Mouse (Mus musculus): Measurements from ENCODE around the gene Tada2a. TPM values are rescaled to one million over a fixed set of nuclear protein-coding genes. Genes with fewer than 3 reads are reported as not detected.

Tada2a gene
- polyA plus RNA-seq, 1 experiment from 2014 or later = 31.5 TPM

DNA sequence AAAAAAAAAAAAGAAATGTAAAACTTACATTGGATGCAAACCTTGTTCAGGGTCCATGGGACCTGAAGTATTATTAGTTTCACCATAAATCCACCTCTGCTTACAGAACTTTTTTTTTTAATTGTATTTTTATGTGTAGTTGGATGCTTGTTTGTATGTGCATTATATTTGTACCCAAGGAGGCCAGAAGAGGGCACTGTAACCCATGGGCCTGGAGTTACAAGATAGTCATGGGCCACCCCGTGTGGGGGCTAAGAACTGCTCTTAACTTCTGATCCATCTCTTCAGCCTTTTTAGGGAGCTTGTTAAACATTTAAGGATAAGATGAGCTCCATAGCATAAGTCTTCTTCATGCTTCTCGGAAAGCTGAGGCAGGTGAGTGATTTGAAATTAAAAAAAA, 21.5 kb upstream of the Tada2a start:
- Histone ChIP-seq H3K27ac (ENCODE audit: low read length) (no peak overlapping the region), H3K9ac (ENCODE audit: low read depth, low read length) (no peak overlapping the region), H3K9me3 (replicated peaks; ENCODE audit: control insufficient read depth, low read length, poor library complexity, severe bottlenecking) (no peaks in the 10 kb centered on the region), H3K4me1 (ENCODE audit: control insufficient read depth, insufficient read depth, low read length) (no peaks in the 10 kb centered on the region), H3K4me3 (ENCODE audit: low read depth, low read length) (no peak overlapping the region), H3K27me3 (ENCODE audit: control insufficient read depth, insufficient read depth, low read depth, low read length) (no peaks in the 10 kb centered on the region), H3K4me2 (ENCODE audit: low read length) (no peak overlapping the region), H3K36me3 (ENCODE audit: control insufficient read depth, insufficient read depth, low read length) (no peaks in the 10 kb centered on the region)
- ATAC-seq = no peak
- 73% methylated on average over 2 of the region's 2 CpGs for WGBS

DNA sequence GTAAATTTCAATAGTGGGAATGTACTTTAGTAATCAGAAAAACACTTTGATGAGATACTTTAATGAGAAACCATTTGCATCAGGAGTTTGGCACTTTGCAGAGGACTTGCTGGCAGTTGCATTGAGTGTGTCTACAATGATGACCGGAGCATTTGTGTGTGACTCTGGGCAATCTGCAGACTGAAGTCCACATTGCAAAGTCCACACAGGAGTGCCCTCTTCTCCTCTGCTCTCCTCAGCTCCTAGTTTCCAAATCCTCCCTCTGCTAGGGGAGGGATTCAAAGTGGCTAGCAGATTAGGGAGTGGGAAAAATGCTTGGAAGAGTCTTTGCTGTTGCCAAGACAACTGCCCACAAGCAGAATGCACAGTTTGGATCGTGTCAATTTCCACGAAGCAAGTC, 16.7 kb upstream of the Tada2a start:
- Histone ChIP-seq H3K9ac (ENCODE audit: low read depth, low read length) (no peak overlapping the region), H3K36me3 (ENCODE audit: control insufficient read depth, insufficient read depth, low read length) (no peaks in the 10 kb centered on the region), H3K4me3 (ENCODE audit: low read depth, low read length) (no peak overlapping the region), H3K27ac (ENCODE audit: low read length) (no peak overlapping the region), H3K9me3 (replicated peaks; ENCODE audit: control insufficient read depth, low read length, poor library complexity, severe bottlenecking) (no peaks in the 10 kb centered on the region), H3K27me3 (ENCODE audit: control insufficient read depth, insufficient read depth, low read depth, low read length) (no peaks in the 10 kb centered on the region), H3K4me2 (ENCODE audit: low read length) (no peak overlapping the region), H3K4me1 (ENCODE audit: control insufficient read depth, insufficient read depth, low read length) (no peaks in the 10 kb centered on the region)
- no peak for ATAC-seq
- WGBS = 34% methylated on average over 3 of the region's 3 CpGs

DNA sequence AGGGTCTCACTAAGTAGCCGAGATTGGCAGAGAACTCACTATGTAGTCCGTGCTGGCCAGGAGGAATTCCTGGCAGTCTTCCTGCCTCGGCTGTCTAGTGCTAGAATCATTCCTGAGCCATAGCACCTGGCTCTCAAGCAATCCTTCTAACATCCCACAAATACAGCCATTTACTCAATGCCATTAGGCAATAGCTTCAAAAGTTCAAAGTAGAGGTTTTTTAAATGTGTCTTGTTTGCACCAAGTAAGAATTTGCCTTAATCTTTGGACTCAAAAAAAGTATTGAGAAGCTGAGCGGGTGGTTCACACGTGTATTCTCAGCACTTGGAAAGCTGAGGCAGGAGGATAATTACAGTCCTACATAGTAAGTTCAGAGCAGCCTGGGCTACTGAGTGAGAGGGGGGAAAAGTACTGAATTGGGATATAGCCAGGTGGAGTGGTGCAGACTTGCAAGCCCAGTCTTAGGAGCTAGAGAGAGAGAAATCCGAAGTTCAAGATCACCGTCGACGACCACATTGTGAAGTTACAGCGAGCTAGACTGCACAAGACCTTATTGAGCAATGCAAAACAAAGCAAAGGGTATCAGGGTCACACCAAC, 15.9 kb upstream of the Tada2a start:
- Histone ChIP-seq H3K9ac (ENCODE audit: low read depth, low read length) (no peak overlapping the region), H3K9me3 (replicated peaks; ENCODE audit: control insufficient read depth, low read length, poor library complexity, severe bottlenecking) (no peaks in the 10 kb centered on the region), H3K4me2 (ENCODE audit: low read length) (no peak overlapping the region), H3K27ac (ENCODE audit: low read length) (no peak overlapping the region), H3K4me1 (ENCODE audit: control insufficient read depth, insufficient read depth, low read length) (no peaks in the 10 kb centered on the region), H3K4me3 (ENCODE audit: low read depth, low read length) (no peak overlapping the region), H3K36me3 (ENCODE audit: control insufficient read depth, insufficient read depth, low read length) (no peaks in the 10 kb centered on the region), H3K27me3 (ENCODE audit: control insufficient read depth, insufficient read depth, low read depth, low read length) (no peaks in the 10 kb centered on the region)
- 70% methylated on average over 10 of the region's 10 CpGs for WGBS
- ATAC-seq = no peak

DNA sequence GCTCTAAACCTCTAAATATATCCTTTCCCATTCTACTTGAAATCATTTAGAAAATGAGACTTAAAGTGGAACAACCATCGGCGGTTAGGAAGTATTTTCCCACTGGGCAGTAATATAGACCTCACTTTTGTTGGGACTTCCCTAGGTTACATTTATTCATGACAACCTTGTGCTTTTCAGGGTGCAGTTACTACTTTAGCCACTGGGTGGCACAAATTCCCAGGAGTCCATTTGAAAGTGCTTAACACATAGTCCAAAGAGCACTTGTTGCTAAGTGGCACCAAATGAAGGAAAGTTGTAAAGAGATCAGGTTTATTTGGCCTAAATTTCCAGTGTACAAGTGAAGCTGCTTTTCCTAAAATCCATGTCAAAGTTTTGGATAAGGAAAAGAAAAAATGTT, 12.4 kb upstream of the Tada2a start:
- H3K4me2 ChIP-seq (ENCODE audit: low read length) = no peak overlapping the region
- H3K4me1 ChIP-seq (ENCODE audit: control insufficient read depth, insufficient read depth, low read length) = no peaks in the 10 kb centered on the region
- H3K9ac ChIP-seq (ENCODE audit: low read depth, low read length) = no peak overlapping the region
- no peaks in the 10 kb centered on the region for H3K27me3 ChIP-seq (ENCODE audit: control insufficient read depth, insufficient read depth, low read depth, low read length)
- H3K4me3 ChIP-seq (ENCODE audit: low read depth, low read length) = no peak overlapping the region
- H3K36me3 ChIP-seq (ENCODE audit: control insufficient read depth, insufficient read depth, low read length) = no peaks in the 10 kb centered on the region
- no peaks in the 10 kb centered on the region for H3K9me3 ChIP-seq (replicated peaks; ENCODE audit: control insufficient read depth, low read length, poor library complexity, severe bottlenecking)
- WGBS = 46% methylated on average over 2 of the region's 2 CpGs
- ATAC-seq = no peak
- H3K27ac ChIP-seq (ENCODE audit: low read length) = no peak overlapping the region

DNA sequence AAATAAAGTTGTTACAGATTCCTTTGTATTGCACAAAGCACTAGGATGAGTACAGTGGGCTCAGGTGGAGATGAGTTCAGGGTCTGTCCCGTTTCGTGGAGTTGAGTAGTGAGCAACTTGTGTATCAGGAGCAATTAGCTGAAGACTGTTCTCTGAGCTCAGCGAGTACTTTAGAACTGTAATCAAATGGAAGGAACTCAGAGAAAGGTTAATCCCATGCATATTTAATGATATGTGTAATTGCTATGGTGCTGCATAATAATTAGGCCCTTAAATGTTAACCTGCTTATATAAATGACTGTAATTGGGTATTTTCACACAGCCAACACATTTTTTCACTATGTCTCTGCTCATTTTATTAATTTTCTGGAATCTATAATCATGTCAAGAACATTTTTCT, 7.1 kb upstream of the Tada2a start:
- Histone ChIP-seq H3K27ac (ENCODE audit: low read length) (no peak overlapping the region), H3K27me3 (ENCODE audit: control insufficient read depth, insufficient read depth, low read depth, low read length) (no peaks in the 10 kb centered on the region), H3K9ac (ENCODE audit: low read depth, low read length) (no peak overlapping the region), H3K4me1 (ENCODE audit: control insufficient read depth, insufficient read depth, low read length) (peaks cover 3% of the 10 kb centered on the region), H3K9me3 (replicated peaks; ENCODE audit: control insufficient read depth, low read length, poor library complexity, severe bottlenecking) (no peaks in the 10 kb centered on the region), H3K4me3 (ENCODE audit: low read depth, low read length) (no peak overlapping the region), H3K4me2 (ENCODE audit: low read length) (no peak overlapping the region), H3K36me3 (ENCODE audit: control insufficient read depth, insufficient read depth, low read length) (no peaks in the 10 kb centered on the region)
- no peak for ATAC-seq
- WGBS = 65% methylated on average over 3 of the region's 3 CpGs

DNA sequence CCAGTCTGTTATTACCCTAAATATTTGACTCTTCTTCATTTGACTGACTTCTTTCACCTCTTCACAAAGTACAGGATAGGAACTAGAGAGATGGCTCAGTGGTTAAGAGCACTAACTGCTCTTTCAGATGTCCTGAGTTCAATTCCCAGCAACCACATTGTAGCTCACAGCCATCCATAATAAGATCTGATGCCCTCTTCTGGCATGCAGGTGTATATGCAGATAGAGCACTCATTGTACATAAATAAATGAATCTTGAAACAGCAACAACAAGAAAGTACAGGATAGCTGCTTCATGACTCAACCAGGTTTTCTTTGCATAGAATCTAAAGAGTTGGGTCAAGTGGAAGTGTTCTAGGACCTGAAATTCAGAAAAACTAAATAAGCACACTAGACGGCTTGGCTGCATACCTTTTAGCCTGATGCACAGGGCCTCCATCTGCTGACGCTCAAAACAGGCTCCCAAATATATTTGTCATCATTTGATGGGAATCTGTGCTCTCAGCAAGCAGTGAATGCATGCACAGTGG, 5.0 kb upstream of the Tada2a start:
- H3K9me3 ChIP-seq (replicated peaks; ENCODE audit: control insufficient read depth, low read length, poor library complexity, severe bottlenecking) = no peaks in the 10 kb centered on the region
- no peak overlapping the region for H3K4me3 ChIP-seq (ENCODE audit: low read depth, low read length)
- H3K36me3 ChIP-seq (ENCODE audit: control insufficient read depth, insufficient read depth, low read length) = no peaks in the 10 kb centered on the region
- no peak overlapping the region for H3K27ac ChIP-seq (ENCODE audit: low read length)
- H3K27me3 ChIP-seq (ENCODE audit: control insufficient read depth, insufficient read depth, low read depth, low read length) = no peaks in the 10 kb centered on the region
- WGBS = 94% methylated on average over 2 of the region's 2 CpGs
- no peak overlapping the region for H3K9ac ChIP-seq (ENCODE audit: low read depth, low read length)
- ATAC-seq = no peak
- H3K4me1 ChIP-seq (ENCODE audit: control insufficient read depth, insufficient read depth, low read length) = peaks cover 14% of the 10 kb centered on the region
- no peak overlapping the region for H3K4me2 ChIP-seq (ENCODE audit: low read length)

DNA sequence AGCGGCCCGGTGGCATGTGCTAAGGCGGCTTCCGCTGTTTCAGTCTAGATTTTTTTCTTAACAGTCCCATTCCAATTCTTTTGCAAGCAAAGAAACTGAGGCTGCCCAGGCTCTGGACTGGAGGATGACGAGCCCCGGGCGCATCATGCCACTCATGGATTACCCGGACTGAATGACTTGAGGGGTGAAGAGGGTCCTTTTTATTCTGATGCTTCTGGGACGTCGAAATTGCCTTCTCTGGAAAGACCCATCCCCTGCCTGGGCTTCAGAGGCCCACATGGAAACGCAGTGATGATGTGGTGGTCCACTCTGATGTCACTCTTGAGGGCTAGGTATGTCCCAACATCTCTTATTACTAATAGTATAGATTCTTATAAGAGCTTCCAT, 392 bp upstream of the Tada2a start:
- Histone ChIP-seq H3K4me2 (ENCODE audit: low read length) (peak overlapping the region; percentile 80), H3K27me3 (ENCODE audit: control insufficient read depth, insufficient read depth, low read depth, low read length) (no peaks in the 10 kb centered on the region), H3K9ac (ENCODE audit: low read depth, low read length) (peak overlapping the region; percentile 85), H3K4me1 (ENCODE audit: control insufficient read depth, insufficient read depth, low read length) (peaks cover 17% of the 10 kb centered on the region), H3K36me3 (ENCODE audit: control insufficient read depth, insufficient read depth, low read length) (peaks cover 12% of the 10 kb centered on the region; the same call in 1 of the 2 replicates), H3K4me3 (ENCODE audit: low read depth, low read length) (peak overlapping the region; percentile 80), H3K27ac (ENCODE audit: low read length) (peak overlapping the region; percentile 87), H3K9me3 (replicated peaks; ENCODE audit: control insufficient read depth, low read length, poor library complexity, severe bottlenecking) (no peaks in the 10 kb centered on the region)
- 2% methylated on average over 11 of the region's 11 CpGs for WGBS
- peak; percentile 67 for ATAC-seq

DNA sequence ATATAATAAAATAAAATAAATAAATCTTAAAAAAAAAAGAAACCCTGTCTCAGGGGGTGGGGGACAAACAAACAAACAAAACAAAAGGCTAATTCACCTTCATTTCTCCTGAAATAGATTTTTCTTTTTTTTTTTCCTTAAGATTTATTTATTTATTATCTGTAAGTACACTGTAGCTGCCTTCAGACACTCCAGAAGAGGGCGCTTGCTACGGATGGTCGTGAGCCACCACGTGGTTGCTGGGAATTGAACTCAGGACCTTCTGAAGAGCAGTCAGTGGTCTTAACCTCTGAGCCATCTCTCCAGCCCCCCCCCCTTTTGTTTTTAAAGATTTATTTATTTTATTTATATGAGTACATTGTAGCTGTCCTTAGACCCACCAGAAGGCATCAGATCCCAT, 1.4 kb downstream of the Tada2a start:
- no peak overlapping the region for H3K27ac ChIP-seq (ENCODE audit: low read length)
- no peaks in the 10 kb centered on the region for H3K27me3 ChIP-seq (ENCODE audit: control insufficient read depth, insufficient read depth, low read depth, low read length)
- H3K36me3 ChIP-seq (ENCODE audit: control insufficient read depth, insufficient read depth, low read length) = peaks cover 12% of the 10 kb centered on the region; the same call in 1 of the 2 replicates
- H3K9me3 ChIP-seq (replicated peaks; ENCODE audit: control insufficient read depth, low read length, poor library complexity, severe bottlenecking) = no peaks in the 10 kb centered on the region
- H3K4me2 ChIP-seq (ENCODE audit: low read length) = no peak overlapping the region
- H3K4me3 ChIP-seq (ENCODE audit: low read depth, low read length) = no peak overlapping the region
- ATAC-seq = no peak
- H3K9ac ChIP-seq (ENCODE audit: low read depth, low read length) = no peak overlapping the region
- 84% methylated on average over 4 of the region's 4 CpGs for WGBS
- H3K4me1 ChIP-seq (ENCODE audit: control insufficient read depth, insufficient read depth, low read length) = peaks cover 17% of the 10 kb centered on the region

DNA sequence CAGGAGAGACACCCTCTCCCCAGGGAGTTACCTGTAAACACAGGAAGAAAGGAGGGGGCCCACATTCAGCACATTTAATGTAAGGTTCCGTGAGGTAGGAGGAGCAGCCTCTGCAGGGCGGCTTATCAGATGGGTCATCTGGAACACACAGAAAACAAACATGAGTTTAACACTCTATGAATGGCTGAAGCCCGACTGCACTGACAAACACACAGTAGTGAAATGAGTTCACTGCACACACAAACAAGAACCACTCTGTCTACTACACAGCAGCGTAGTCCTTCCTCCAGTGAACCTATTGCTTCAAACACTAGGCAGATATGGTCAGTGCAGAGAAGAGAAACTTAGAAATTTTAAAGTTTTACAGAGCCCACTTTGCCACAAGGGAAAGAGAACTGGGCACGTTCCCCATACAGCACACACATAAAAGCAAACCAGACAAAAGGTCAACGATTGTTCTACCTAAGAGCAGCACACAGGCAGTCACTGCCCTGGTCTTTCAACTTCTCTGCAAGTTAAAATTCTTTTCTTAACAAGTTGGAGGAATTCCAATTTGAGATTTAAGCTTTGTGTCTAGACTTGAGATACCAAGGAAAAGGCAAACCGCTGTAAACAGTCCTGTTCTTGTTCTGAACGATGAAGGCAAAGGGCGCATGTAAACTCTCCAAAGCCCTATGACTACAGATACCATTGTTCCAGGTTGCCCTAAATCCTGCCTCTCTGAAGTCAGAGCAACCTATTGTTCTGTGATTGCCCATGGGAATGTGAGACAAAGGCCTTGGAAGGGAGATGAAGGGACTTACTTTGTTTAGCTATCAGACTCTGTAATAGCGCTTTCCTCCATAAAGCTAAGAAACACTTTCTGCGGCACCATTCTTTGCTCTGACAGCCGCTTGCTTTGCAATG, 8.1 kb downstream of the Tada2a start:
- no peak overlapping the region for H3K27ac ChIP-seq (ENCODE audit: low read length)
- no peak overlapping the region for H3K4me3 ChIP-seq (ENCODE audit: low read depth, low read length)
- H3K9me3 ChIP-seq (replicated peaks; ENCODE audit: control insufficient read depth, low read length, poor library complexity, severe bottlenecking) = no peaks in the 10 kb centered on the region
- H3K27me3 ChIP-seq (ENCODE audit: control insufficient read depth, insufficient read depth, low read depth, low read length) = no peaks in the 10 kb centered on the region
- no peak overlapping the region for H3K4me2 ChIP-seq (ENCODE audit: low read length)
- H3K4me1 ChIP-seq (ENCODE audit: control insufficient read depth, insufficient read depth, low read length) = 0 out of 2 replicates have a peak, but pooled peaks cover 3% of the 10 kb centered on the region
- H3K9ac ChIP-seq (ENCODE audit: low read depth, low read length) = no peak overlapping the region
- peaks cover 31% of the 10 kb centered on the region for H3K36me3 ChIP-seq (ENCODE audit: control insufficient read depth, insufficient read depth, low read length)
- no peak for ATAC-seq
- WGBS = 69% methylated on average over 12 of the region's 12 CpGs
